Mouse (Mus musculus): ENCODE results near the gene Dync1i1.

- TF ChIP-seq CTCF (IDR thresholded peaks at IDR 0.05; ENCODE audit: borderline replicate concordance, extremely low read depth, insufficient read depth, insufficient read length) (no peak), POLR2A (IDR thresholded peaks at IDR 0.05; ENCODE audit: borderline replicate concordance, extremely low read depth, insufficient read depth, insufficient read length, poor library complexity, severe bottlenecking) (no peak)
Measured at GRCm38 (mm10) chr6:5867221-5867620, 141.8 kb downstream of the Dync1i1 start.
